Mouse (Mus musculus) ES-Bruce4 (cell line): ENCODE measurements at regions not wholly inside any gene's neighbourhood (a gene's known extent, or its start where the extent isn't known, plus 50 kb on each side); places are given as distances from the start of the nearest gene placed in this dataset.

ENCODE experiments used
- CTCF ChIP-seq: IDR thresholded peaks from one replicate; pipeline ENCODE4 v1.8.1; 2011; ENCODE audit warnings: low read depth, low read length
- EP300 ChIP-seq: IDR thresholded peaks from 2 replicates; pipeline ENCODE4 v1.6.1; 2011; ENCODE audit warnings: low read depth, low read length; ENCODE audit not compliant: insufficient read depth
- POLR2A ChIP-seq: IDR thresholded peaks from one replicate; pipeline ENCODE4 v1.8.1; 2011; ENCODE audit warnings: low read length; ENCODE audit not compliant: insufficient read depth

- no peak for TF ChIP-seq POLR2A
- TF ChIP-seq EP300 = no peak
- TF ChIP-seq CTCF = no peak
Observed at GRCm38 (mm10) chr2:9683673-9684210, 197.3 kb upstream of the 4930412O13Rik start.
